Mouse (Mus musculus) limb, embryonic 13.5 days (tissue): ENCODE measurements around the gene Gm10260. TPM values are rescaled to one million over a fixed set of nuclear protein-coding genes. Genes with fewer than 3 reads are reported as not detected.

Experiments used
- ATAC-seq: fragments of 200-750 bp; cut with Nextera tagmentation; 2 replicates; pipeline ENCODE4 v1.8.0; 2017; ENCODE audit warnings: low read depth, moderate number of reproducible peaks, moderate TSS enrichment; ENCODE audit not compliant: low FRiP score
- H3K27ac ChIP-seq: fragments of 300-500 bp; sonication (generic); 2 replicates; pipeline ENCODE4 v1.5.1; 2015; ENCODE audit warnings: inconsistent platforms, mild to moderate bottlenecking, moderate library complexity
- H3K27me3 ChIP-seq: fragments of 300-500 bp; sonication (generic); 2 replicates; pipeline ENCODE4 v1.6.1; 2015; ENCODE audit warnings: mild to moderate bottlenecking, inconsistent platforms
- H3K36me3 ChIP-seq: fragments of 300-500 bp; sonication (generic); 2 replicates; pipeline ENCODE4 v1.6.1; 2015; ENCODE audit warnings: inconsistent platforms, mild to moderate bottlenecking, moderate library complexity
- H3K4me1 ChIP-seq: fragments of 300-500 bp; sonication (generic); 2 replicates; pipeline ENCODE4 v1.6.1; 2015; ENCODE audit warnings: inconsistent platforms
- H3K4me2 ChIP-seq: fragments of 300-500 bp; sonication (generic); replicated peaks from 2 replicates; pipeline ENCODE4 v1.6.1; 2015; ENCODE audit warnings: inconsistent platforms, mild to moderate bottlenecking, moderate library complexity
- H3K4me3 ChIP-seq: fragments of 300-500 bp; sonication (generic); 2 replicates; pipeline ENCODE4 v1.5.1; 2015; ENCODE audit warnings: moderate library complexity, mild to moderate bottlenecking, inconsistent platforms
- H3K9ac ChIP-seq: fragments of 300-500 bp; sonication (generic); 2 replicates; pipeline ENCODE4 v1.6.1; 2015; ENCODE audit warnings: mild to moderate bottlenecking, inconsistent platforms
- H3K9me3 ChIP-seq: fragments of 300-500 bp; sonication (generic); 2 replicates; pipeline ENCODE4 v1.6.1; 2016; ENCODE audit warnings: inconsistent platforms
- WGBS: fragments of 180-500 bp; shearing (Covaris S2); methylation state at CpG from one replicate; pipeline ENCODE4 v1.1.7; 2015; 5-methylcytosine and 5-hydroxymethylcytosine counted together
- polyA plus RNA-seq: library from polyadenylated mRNA; unstranded; fragments of >200 nt; fragmentation: Nextera tagmentation; extraction: Ambion mirVana; gene quantifications from 2 replicates; pipeline ENCODE4 v1.2.1, GENCODE M21; 2015

The Gm10260 gene
- polyA plus RNA-seq, 1 experiment from 2014 or later = 7.5 TPM

DNA sequence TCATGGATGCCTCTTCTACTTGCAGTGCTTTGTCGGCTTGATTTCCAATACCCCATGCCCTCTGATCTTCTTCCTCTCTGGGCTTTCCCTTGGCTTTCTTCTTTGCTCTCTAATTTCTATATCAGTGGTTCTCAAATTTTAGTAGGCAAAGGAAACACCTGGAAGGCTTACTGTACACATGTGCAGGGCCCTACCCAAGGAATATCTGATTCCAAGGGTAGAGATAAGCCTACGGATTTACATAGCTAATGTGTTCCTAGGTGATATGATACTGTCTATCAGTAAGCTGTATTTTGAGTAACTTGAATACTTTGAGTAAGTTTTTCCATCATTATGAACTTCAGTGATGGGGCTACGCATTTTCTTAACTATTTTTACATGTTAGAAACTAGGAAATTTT, 25.7 kb downstream of the Gm10260 start:
- 91% methylated on average over 3 of the region's 3 CpGs for WGBS
- no peaks in the 10 kb centered on the region for H3K4me1 ChIP-seq
- no peak overlapping the region for H3K4me3 ChIP-seq
- no peak overlapping the region for H3K27ac ChIP-seq
- ATAC-seq = no peak
- no peaks in the 10 kb centered on the region for H3K27me3 ChIP-seq
- no peak overlapping the region for H3K9ac ChIP-seq
- no peaks in the 10 kb centered on the region for H3K9me3 ChIP-seq
- H3K36me3 ChIP-seq = no peaks in the 10 kb centered on the region
- no peak overlapping the region for H3K4me2 ChIP-seq

DNA sequence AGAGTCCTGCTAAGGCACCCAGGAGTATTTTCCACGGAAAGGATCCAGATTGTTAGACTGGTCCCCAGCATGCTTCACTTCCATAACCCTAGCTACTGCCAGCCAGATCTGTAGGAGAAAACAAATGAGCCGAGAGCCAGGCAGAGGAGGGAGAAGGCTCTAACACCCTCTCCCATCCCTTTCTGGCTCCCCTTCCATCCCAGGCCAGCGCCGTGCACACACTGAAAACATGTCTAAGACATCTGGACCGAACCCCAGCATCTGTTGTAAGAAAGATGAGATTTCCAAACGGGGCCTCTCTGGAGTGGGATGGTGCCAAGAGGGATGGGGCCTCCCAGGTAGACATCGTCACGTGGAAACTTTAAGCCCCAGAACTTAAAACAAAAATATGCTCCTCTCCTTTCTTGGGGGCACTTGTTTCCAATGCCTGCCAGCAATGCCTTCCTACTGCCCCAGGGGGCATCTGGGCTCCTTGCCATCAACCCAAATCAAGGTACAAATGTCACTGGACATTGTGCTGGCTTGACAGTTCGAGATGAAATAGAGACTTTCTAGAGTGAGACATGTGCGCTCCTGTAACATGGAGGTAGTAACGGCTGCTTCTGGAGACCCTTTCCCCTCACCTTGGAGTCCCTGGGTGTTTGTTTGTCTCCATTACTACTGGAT, 35.1 kb downstream of the Gm10260 start:
- Histone ChIP-seq H3K9ac (no peak overlapping the region), H3K4me2 (no peak overlapping the region), H3K9me3 (no peaks in the 10 kb centered on the region), H3K4me3 (no peak overlapping the region), H3K4me1 (peaks cover 18% of the 10 kb centered on the region), H3K27me3 (no peaks in the 10 kb centered on the region), H3K36me3 (no peaks in the 10 kb centered on the region), H3K27ac (no peak overlapping the region)
- 58% methylated on average over 11 of the region's 11 CpGs for WGBS
- 0 out of 2 replicates have a peak, but pooled peaks have one; percentile 51 for ATAC-seq

DNA sequence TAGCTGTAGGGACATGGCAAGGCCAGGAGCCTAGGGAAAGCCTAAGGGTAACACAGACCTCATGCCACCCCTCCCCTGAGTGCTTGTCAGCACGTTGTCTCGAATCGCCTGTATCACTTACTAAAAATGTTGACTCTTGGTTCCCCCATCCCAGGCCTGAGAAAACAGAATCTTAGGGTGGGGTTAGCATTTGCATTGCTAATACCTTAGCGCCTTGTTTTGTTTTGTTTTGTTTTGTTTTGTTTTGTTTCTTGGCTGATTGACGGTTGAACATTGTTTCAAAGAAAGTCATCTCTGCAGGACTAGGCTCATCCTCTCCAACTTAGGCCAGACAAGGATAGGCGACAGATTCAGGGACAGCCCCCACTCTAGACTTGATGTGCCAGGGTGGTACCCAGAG, 35.9 kb downstream of the Gm10260 start:
- Histone ChIP-seq H3K4me1 (peaks cover 18% of the 10 kb centered on the region), H3K27ac (no peak overlapping the region), H3K4me3 (no peak overlapping the region), H3K36me3 (no peaks in the 10 kb centered on the region), H3K4me2 (no peak overlapping the region), H3K27me3 (no peaks in the 10 kb centered on the region), H3K9me3 (no peaks in the 10 kb centered on the region), H3K9ac (no peak overlapping the region)
- 0 out of 2 replicates have a peak, but pooled peaks have one; percentile 24 for ATAC-seq
- WGBS = 79% methylated on average over 6 of the region's 6 CpGs

- no peak overlapping the region for H3K4me3 ChIP-seq
- no peaks in the 10 kb centered on the region for H3K9me3 ChIP-seq
- 0 out of 2 replicates have a peak, but pooled peaks cover 4% of the 10 kb centered on the region for H3K4me1 ChIP-seq
- ATAC-seq = no peak
- no peak overlapping the region for H3K4me2 ChIP-seq
- no peaks in the 10 kb centered on the region for H3K36me3 ChIP-seq
- H3K27me3 ChIP-seq = no peaks in the 10 kb centered on the region
- no peak overlapping the region for H3K9ac ChIP-seq
- WGBS = 70% methylated on average over 8 of the region's 8 CpGs
- no peak overlapping the region for H3K27ac ChIP-seq
Measured at GRCm38 (mm10) chr13:97712506-97713275, 47.7 kb downstream of the Gm10260 start.

DNA sequence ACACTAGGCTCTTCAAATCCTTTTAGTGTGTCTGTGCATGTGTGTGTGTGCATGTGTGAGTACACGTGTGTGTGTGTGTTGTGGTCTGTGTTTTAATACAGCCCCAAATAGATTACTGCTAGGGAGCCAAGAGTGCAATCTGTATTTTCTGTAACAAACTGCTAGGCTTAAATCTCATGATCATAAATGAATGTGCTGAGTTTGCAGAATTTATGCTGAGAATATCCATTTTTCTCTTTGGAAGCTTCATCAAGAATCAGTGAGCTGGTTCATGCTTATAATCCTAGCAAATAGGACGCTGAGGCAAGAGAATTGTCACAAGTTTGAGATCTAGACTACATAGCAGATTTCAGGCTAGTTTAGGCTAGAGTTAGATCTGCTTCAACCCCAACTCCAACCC, 48.9 kb downstream of the Gm10260 start:
- no peak overlapping the region for H3K9ac ChIP-seq
- no peaks in the 10 kb centered on the region for H3K9me3 ChIP-seq
- H3K4me3 ChIP-seq = no peak overlapping the region
- H3K27me3 ChIP-seq = no peaks in the 10 kb centered on the region
- WGBS = 86% methylated on average over 2 of the region's 2 CpGs
- no peaks in the 10 kb centered on the region for H3K36me3 ChIP-seq
- no peak overlapping the region for H3K4me2 ChIP-seq
- 0 out of 2 replicates have a peak, but pooled peaks cover 4% of the 10 kb centered on the region for H3K4me1 ChIP-seq
- no peak for ATAC-seq
- H3K27ac ChIP-seq = no peak overlapping the region
